Mouse (Mus musculus): ENCODE data around the gene Cyp2b10.
A peak's percentile ranks its signal among the peaks of the same experiment; 100 is the strongest.
"Not testable (repeated sequence)": the region's sequence is repeated elsewhere in the genome, so short reads cannot be mapped to it uniquely, and the experiment has no call there.

Gene Cyp2b10

GRCm38 (mm10) chr7:25897411-25897810 lies at the start of gene Cyp2b10:
Cyp2b10 (plus strand) TSS chr7:25897620.
- no peak for DNase-seq (ENCODE audit: low spot score)

GRCm38 (mm10) chr7:25847722-25848443 lies 49.5 kb upstream of the Cyp2b10 start:
- DNase-seq (ENCODE audit: low spot score): peak; percentile 75

- DNase-seq (ENCODE audit: low spot score): no peak
These were observed 49.0 kb upstream of the Cyp2b10 start for GRCm38 (mm10) chr7:25848444-25848812.

GRCm38 (mm10) chr7:25855082-25855481 lies 42.3 kb upstream of the Cyp2b10 start:
- DNase-seq (ENCODE audit: low spot score): peak; percentile 22

- no peak for DNase-seq (ENCODE audit: low spot score)
These were observed 37.2 kb upstream of the Cyp2b10 start for GRCm38 (mm10) chr7:25859962-25860870.

- DNase-seq (ENCODE audit: low spot score): no peak
These were observed 35.1 kb upstream of the Cyp2b10 start for GRCm38 (mm10) chr7:25862365-25862764.

GRCm38 (mm10) chr7:25863756-25864155 lies 33.7 kb upstream of the Cyp2b10 start:
- DNase-seq (ENCODE audit: low spot score): no peak

GRCm38 (mm10) chr7:25864861-25865260 lies 32.6 kb upstream of the Cyp2b10 start:
- no peak for DNase-seq (ENCODE audit: low spot score)

GRCm38 (mm10) chr7:25869789-25870188 lies 27.6 kb upstream of the Cyp2b10 start:
- no peak for DNase-seq (ENCODE audit: low spot score)

- DNase-seq (ENCODE audit: low spot score): no peak
These were observed 24.8 kb upstream of the Cyp2b10 start for GRCm38 (mm10) chr7:25872624-25873023.

- DNase-seq (ENCODE audit: low spot score): no peak
These were observed 18.7 kb upstream of the Cyp2b10 start for GRCm38 (mm10) chr7:25878735-25879134.

- not testable (repeated sequence) for DNase-seq (ENCODE audit: low spot score)
These were observed 16.7 kb upstream of the Cyp2b10 start for GRCm38 (mm10) chr7:25880721-25881120.

- DNase-seq (ENCODE audit: low spot score): no peak
These were observed 13.1 kb upstream of the Cyp2b10 start for GRCm38 (mm10) chr7:25884272-25884671.

GRCm38 (mm10) chr7:25887758-25888157 lies 9.7 kb upstream of the Cyp2b10 start:
- DNase-seq (ENCODE audit: low spot score): no peak

GRCm38 (mm10) chr7:25893159-25893558 lies 4.3 kb upstream of the Cyp2b10 start:
- no peak for DNase-seq (ENCODE audit: low spot score)

GRCm38 (mm10) chr7:25895162-25895561 lies 2.3 kb upstream of the Cyp2b10 start:
- no peak for DNase-seq (ENCODE audit: low spot score)

- no peak for DNase-seq (ENCODE audit: low spot score)
These were observed 644 bp downstream of the Cyp2b10 start for GRCm38 (mm10) chr7:25898064-25898463.

- DNase-seq (ENCODE audit: low spot score): no peak
These were observed 4.8 kb downstream of the Cyp2b10 start for GRCm38 (mm10) chr7:25902061-25902690.

GRCm38 (mm10) chr7:25903156-25903555 lies 5.7 kb downstream of the Cyp2b10 start:
- DNase-seq (ENCODE audit: low spot score): no peak

GRCm38 (mm10) chr7:25904066-25904465 lies 6.6 kb downstream of the Cyp2b10 start:
- DNase-seq (ENCODE audit: low spot score): peak; percentile 31

GRCm38 (mm10) chr7:25904489-25904888 lies 7.1 kb downstream of the Cyp2b10 start:
- no peak for DNase-seq (ENCODE audit: low spot score)

- no peak for DNase-seq (ENCODE audit: low spot score)
These were observed 10.0 kb downstream of the Cyp2b10 start for GRCm38 (mm10) chr7:25907380-25907779.

GRCm38 (mm10) chr7:25910046-25910445 lies 12.6 kb downstream of the Cyp2b10 start:
- DNase-seq (ENCODE audit: low spot score): no peak
